Mouse (Mus musculus) brain, embryonic 14.5 days (tissue): ENCODE results near the gene Eprs.

Source experiments
- CTCF ChIP-seq: fragments of 200-500 bp; IDR thresholded peaks from 2 replicates; pipeline ENCODE4 v1.5.1; 2012; ENCODE audit warnings: inconsistent platforms, mild to moderate bottlenecking, moderate library complexity, borderline replicate concordance; ENCODE audit not compliant: insufficient read depth, insufficient read length; ENCODE audit errors: extremely low read depth
- POLR2A ChIP-seq: fragments of 200-500 bp; IDR thresholded peaks from 2 replicates; pipeline ENCODE4 v1.6.1; 2012; ENCODE audit warnings: mild to moderate bottlenecking, inconsistent platforms, borderline replicate concordance; ENCODE audit not compliant: poor library complexity, insufficient read depth, insufficient read length, severe bottlenecking; ENCODE audit errors: extremely low read depth

DNA sequence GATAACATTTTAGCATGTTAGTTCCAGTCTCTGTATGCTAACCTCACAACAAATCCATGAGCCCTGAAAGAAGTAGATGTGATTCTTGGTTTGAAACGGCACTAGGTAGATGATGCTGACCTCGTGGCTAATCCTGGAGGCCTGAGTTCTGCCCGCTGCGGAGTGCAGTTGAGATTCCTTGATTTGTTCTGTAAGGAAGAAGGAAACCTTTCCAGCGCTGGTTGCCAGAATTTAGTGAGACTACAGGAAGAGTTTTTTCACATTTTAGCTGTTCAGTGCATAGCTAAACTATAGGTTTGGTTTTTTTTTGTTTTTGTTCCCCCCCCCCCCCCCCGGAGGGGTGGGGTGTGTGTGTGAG lies 1.3 kb downstream of the Eprs start:
- TF ChIP-seq CTCF (no peak), POLR2A (no peak)
